Mouse (Mus musculus) heart, adult 2 months (tissue): ENCODE data around the gene Nanog. TPM values are rescaled to one million over a fixed set of nuclear protein-coding genes. Genes with fewer than 3 reads are reported as not detected.

Experiments
- DNase-seq, 2 experiments: peaks; one replicate each; pipeline ENCODE4 v3.0.0; 2021
- H3K27ac ChIP-seq: fragments of 200-600 bp; 2 replicates; pipeline ENCODE4 v1.8.1; 2022
- H3K27me3 ChIP-seq: fragments of 200-500 bp; 2 replicates; pipeline ENCODE4 v1.6.1; 2012; ENCODE audit warnings: mild to moderate bottlenecking, low read length, inconsistent platforms, mixed read lengths; ENCODE audit not compliant: control insufficient read depth, insufficient read depth
- H3K36me3 ChIP-seq: fragments of 200-500 bp; 2 replicates; pipeline ENCODE4 v1.6.1; 2012; ENCODE audit warnings: low read length, inconsistent platforms; ENCODE audit not compliant: control insufficient read depth, insufficient read depth
- H3K4me1 ChIP-seq: fragments of 200-500 bp; 2 replicates; pipeline ENCODE4 v1.6.1; 2011; ENCODE audit warnings: low read length; ENCODE audit not compliant: control insufficient read depth, insufficient read depth
- H3K4me3 ChIP-seq: fragments of 200-600 bp; 2 replicates; pipeline ENCODE4 v1.8.1; 2022
- H3K79me2 ChIP-seq: fragments of 200-500 bp; replicated peaks from 2 replicates; pipeline ENCODE4 v1.6.1; 2012; ENCODE audit warnings: mild to moderate bottlenecking, inconsistent platforms, low read length, moderate library complexity, mixed read lengths; ENCODE audit not compliant: control insufficient read depth, insufficient read depth
- H3K9ac ChIP-seq: fragments of 200-500 bp; 2 replicates; pipeline ENCODE4 v1.6.1; 2012; ENCODE audit warnings: low read depth, mild to moderate bottlenecking, control low read depth, inconsistent platforms, low read length, mixed read lengths
- CTCF ChIP-seq: fragments of 200-600 bp; IDR thresholded peaks from 2 replicates; pipeline ENCODE4 v1.8.1; 2022; ENCODE audit warnings: antibody characterized with exemption, mild to moderate bottlenecking, moderate library complexity
- EP300 ChIP-seq: fragments of 200-500 bp; IDR thresholded peaks from 2 replicates; pipeline ENCODE4 v1.6.1; 2011; ENCODE audit warnings: low read depth, low read length, control low read depth; ENCODE audit not compliant: insufficient read depth
- POLR2A ChIP-seq: fragments of 200-500 bp; IDR thresholded peaks from 2 replicates; pipeline ENCODE4 v1.6.1; 2011; ENCODE audit warnings: mild to moderate bottlenecking, low read depth, low read length, control low read depth; ENCODE audit not compliant: insufficient read depth
- WGBS: fragments of 180-500 bp; shearing (Covaris S2); methylation state at CpG from one replicate; pipeline ENCODE4 v1.1.7; 2018; 5-methylcytosine and 5-hydroxymethylcytosine counted together
- intact Hi-C: fragments of 180-260 bp; cut with DNase I; formaldehyde crosslinking; loops from one replicate; pipeline ENCODE4 v1.15.1; 2025
- polyA plus RNA-seq: library from polyadenylated mRNA; depleted of rRNA; stranded (reverse); fragments of >200 nt; gene quantifications from 2 replicates; pipeline ENCODE4 v1.2.3, GENCODE M21; 2012
- total RNA-seq, 2 experiments: library from RNA; stranded (reverse); gene quantifications; 2 replicates each; pipeline ENCODE4 v1.2.3; 2021

The Nanog gene
- total and polyA plus RNA-seq, 3 experiments = not detected

GRCm38 (mm10) chr6:122670841-122671240 lies 36.4 kb upstream of the Nanog start:
- H3K9ac ChIP-seq = no peak overlapping the region
- no peak for TF ChIP-seq POLR2A
- TF ChIP-seq EP300 = no peak
- no peak for TF ChIP-seq CTCF
- no peaks in the 10 kb centered on the region for H3K27me3 ChIP-seq
- no peaks in the 10 kb centered on the region for H3K79me2 ChIP-seq
- DNase-seq = no peak
- 77% methylated on average over 4 of the region's 4 CpGs for WGBS
- no peak overlapping the region for H3K4me3 ChIP-seq
- no peaks in the 10 kb centered on the region for H3K36me3 ChIP-seq
- no peaks in the 10 kb centered on the region for H3K4me1 ChIP-seq
- no peak overlapping the region for H3K27ac ChIP-seq
- intact Hi-C loops = no loop called here

- 26% methylated on average over 8 of the region's 8 CpGs for WGBS
- Histone ChIP-seq H3K4me1 (no peaks in the 10 kb centered on the region), H3K79me2 (no peaks in the 10 kb centered on the region), H3K27ac (no peak overlapping the region), H3K36me3 (no peaks in the 10 kb centered on the region), H3K27me3 (no peaks in the 10 kb centered on the region), H3K9ac (no peak overlapping the region), H3K4me3 (no peak overlapping the region)
- intact Hi-C loops = no loop called here
- no peak for TF ChIP-seq POLR2A
- TF ChIP-seq EP300 = no peak
- no peak for TF ChIP-seq CTCF
- DNase-seq = no peak
Measured at GRCm38 (mm10) chr6:122672746-122673145, 34.5 kb upstream of the Nanog start.

GRCm38 (mm10) chr6:122682646-122683045 lies 24.6 kb upstream of the Nanog start:
- no peaks in the 10 kb centered on the region for H3K4me1 ChIP-seq
- intact Hi-C loops = no loop called here
- DNase-seq = no peak
- H3K4me3 ChIP-seq = no peak overlapping the region
- TF ChIP-seq CTCF (no peak), EP300 (no peak), POLR2A (no peak)
- H3K9ac ChIP-seq = no peak overlapping the region
- H3K36me3 ChIP-seq = no peaks in the 10 kb centered on the region
- no peak overlapping the region for H3K27ac ChIP-seq
- H3K79me2 ChIP-seq = no peaks in the 10 kb centered on the region
- 0 out of 2 replicates have a peak, but pooled peaks cover 1% of the 10 kb centered on the region for H3K27me3 ChIP-seq
- 71% methylated on average over 3 of the region's 3 CpGs for WGBS

- Histone ChIP-seq H3K36me3 (no peaks in the 10 kb centered on the region), H3K4me3 (no peak overlapping the region), H3K27me3 (0 out of 2 replicates have a peak, but pooled peaks cover 1% of the 10 kb centered on the region), H3K27ac (no peak overlapping the region), H3K9ac (no peak overlapping the region), H3K4me1 (no peaks in the 10 kb centered on the region), H3K79me2 (no peaks in the 10 kb centered on the region)
- intact Hi-C loops = no loop called here
- WGBS = 90% methylated on average over 13 of the region's 13 CpGs
- DNase-seq = no peak
- TF ChIP-seq CTCF = no peak
- no peak for TF ChIP-seq POLR2A
Measured at GRCm38 (mm10) chr6:122686709-122687108, 20.6 kb upstream of the Nanog start.

- H3K4me3 ChIP-seq = no peak overlapping the region
- intact Hi-C loops = no loop called here
- WGBS = 69% methylated on average over 6 of the region's 6 CpGs
- TF ChIP-seq CTCF (no peak), POLR2A (no peak), EP300 (no peak)
- no peak for DNase-seq
- H3K4me1 ChIP-seq = no peaks in the 10 kb centered on the region
- H3K36me3 ChIP-seq = no peaks in the 10 kb centered on the region
- no peak overlapping the region for H3K9ac ChIP-seq
- no peak overlapping the region for H3K27ac ChIP-seq
- H3K79me2 ChIP-seq = no peaks in the 10 kb centered on the region
- H3K27me3 ChIP-seq = no peaks in the 10 kb centered on the region
Measured at GRCm38 (mm10) chr6:122689411-122690055, 17.8 kb upstream of the Nanog start.

GRCm38 (mm10) chr6:122690082-122690481 lies 17.2 kb upstream of the Nanog start:
- intact Hi-C loops = no loop called here
- Histone ChIP-seq H3K4me1 (no peaks in the 10 kb centered on the region), H3K36me3 (no peaks in the 10 kb centered on the region), H3K27me3 (no peaks in the 10 kb centered on the region), H3K9ac (no peak overlapping the region), H3K79me2 (no peaks in the 10 kb centered on the region), H3K27ac (no peak overlapping the region), H3K4me3 (no peak overlapping the region)
- WGBS = 82% methylated on average over 5 of the region's 5 CpGs
- no peak for DNase-seq
- TF ChIP-seq EP300 (no peak), POLR2A (no peak), CTCF (no peak)
